Mouse (Mus musculus) forebrain, embryonic 14.5 days (tissue): ENCODE data around the gene Fam208a. TPM values are rescaled to one million over a fixed set of nuclear protein-coding genes. Genes with fewer than 3 reads are reported as not detected.

ENCODE experiments used
- ATAC-seq: fragments of 200-750 bp; cut with Nextera tagmentation; 2 replicates; pipeline ENCODE4 v1.8.0; 2017; ENCODE audit warnings: mild to moderate bottlenecking, moderate library complexity
- DNase-seq: peaks from one replicate; pipeline ENCODE4 v3.0.0-alpha.2; 2015; ENCODE audit warnings: low spot score
- H3K27ac ChIP-seq: fragments of 300-500 bp; sonication (generic); 2 replicates; pipeline ENCODE4 v1.5.1; 2014; ENCODE audit warnings: low read depth, mild to moderate bottlenecking, control low read depth, low read length, moderate library complexity
- H3K27me3 ChIP-seq: fragments of 300-500 bp; sonication (generic); replicated peaks from 2 replicates; pipeline ENCODE4 v1.6.1; 2014; ENCODE audit warnings: low read length, control low read depth, mixed read lengths; ENCODE audit not compliant: control insufficient read depth, insufficient read depth
- H3K36me3 ChIP-seq: fragments of 300-500 bp; sonication (generic); 2 replicates; pipeline ENCODE4 v1.6.1; 2014; ENCODE audit warnings: low read length, control low read depth; ENCODE audit not compliant: control insufficient read depth, insufficient read depth
- H3K4me1 ChIP-seq: fragments of 300-500 bp; sonication (generic); 2 replicates; pipeline ENCODE4 v1.6.1; 2014; ENCODE audit warnings: antibody characterized with exemption, low read length, control low read depth; ENCODE audit not compliant: control insufficient read depth, insufficient read depth
- H3K4me2 ChIP-seq: fragments of 300-500 bp; sonication (generic); 2 replicates; pipeline ENCODE4 v1.6.1; 2014; ENCODE audit warnings: mild to moderate bottlenecking, control low read depth, low read length
- H3K4me3 ChIP-seq: fragments of 300-500 bp; sonication (generic); 2 replicates; pipeline ENCODE4 v1.5.1; 2014; ENCODE audit warnings: low read depth, low read length, control low read depth
- H3K9ac ChIP-seq: fragments of 300-500 bp; sonication (generic); 2 replicates; pipeline ENCODE4 v1.6.1; 2014; ENCODE audit warnings: mild to moderate bottlenecking, low read length, control low read depth, moderate library complexity
- H3K9me3 ChIP-seq: fragments of 300-500 bp; sonication (generic); replicated peaks from 2 replicates; pipeline ENCODE4 v1.6.1; 2016; ENCODE audit warnings: low read length, control low read depth, mixed read lengths; ENCODE audit not compliant: control insufficient read depth
- WGBS: fragments of 180-500 bp; shearing (Covaris S2); extraction: QIAGEN DNeasy Blood & Tissue Kit; methylation state at CpG from one replicate; pipeline ENCODE4 v1.1.7; 2014; 5-methylcytosine and 5-hydroxymethylcytosine counted together
- polyA plus RNA-seq: library from polyadenylated mRNA; unstranded; fragments of >200 nt; fragmentation: Nextera tagmentation; extraction: Ambion mirVana; gene quantifications from 2 replicates; pipeline ENCODE4 v1.2.1, GENCODE M21; 2014

Fam208a gene
- 8.7 and 13.3 TPM in 2 replicates for polyA plus RNA-seq

- Histone ChIP-seq H3K36me3 (0 out of 2 replicates have a peak, but pooled peaks cover 6% of the 10 kb centered on the region), H3K4me3 (peak within 1 kb of the TSS; percentile 77), H3K27ac (peak within 1 kb of the TSS; percentile 99), H3K27me3 (no peaks in the 10 kb centered on the region), H3K9ac (peak within 1 kb of the TSS; percentile 94), H3K9me3 (peaks cover 14% of the 10 kb centered on the region), H3K4me1 (no peaks in the 10 kb centered on the region), H3K4me2 (peak within 1 kb of the TSS; percentile 81)
- ATAC-seq (peak; percentile 98), DNase-seq (peak; percentile 97)
- 2% methylated on average over 43 of the region's 43 CpGs for WGBS
These were observed at the start of gene Fam208a for GRCm38 (mm10) chr14:27428573-27428972. Gene Fam208a (plus strand): TSS chr14:27428834.

GRCm38 (mm10) chr14:27379404-27379803 is 49.2 kb upstream of the Fam208a start:
- Histone ChIP-seq H3K9me3 (no peaks in the 10 kb centered on the region), H3K27me3 (no peaks in the 10 kb centered on the region), H3K27ac (no peak overlapping the region), H3K4me2 (no peak overlapping the region), H3K9ac (no peak overlapping the region), H3K4me3 (no peak overlapping the region), H3K4me1 (no peaks in the 10 kb centered on the region), H3K36me3 (no peaks in the 10 kb centered on the region)
- 90% methylated on average over 12 of the region's 12 CpGs for WGBS
- DNase-seq (no peak), ATAC-seq (no peak)

GRCm38 (mm10) chr14:27381459-27381858 is 47.2 kb upstream of the Fam208a start:
- Histone ChIP-seq H3K27me3 (no peaks in the 10 kb centered on the region), H3K9me3 (no peaks in the 10 kb centered on the region), H3K4me2 (no peak overlapping the region), H3K27ac (no peak overlapping the region), H3K9ac (no peak overlapping the region), H3K4me3 (no peak overlapping the region), H3K36me3 (no peaks in the 10 kb centered on the region), H3K4me1 (no peaks in the 10 kb centered on the region)
- DNase-seq (no peak), ATAC-seq (no peak)
- 89% methylated on average over 7 of the region's 7 CpGs for WGBS

GRCm38 (mm10) chr14:27383321-27383830 is 45.3 kb upstream of the Fam208a start:
- H3K4me3 ChIP-seq = no peak overlapping the region
- ATAC-seq (no peak), DNase-seq (no peak)
- H3K4me1 ChIP-seq = no peaks in the 10 kb centered on the region
- H3K9me3 ChIP-seq = no peaks in the 10 kb centered on the region
- no peak overlapping the region for H3K9ac ChIP-seq
- 90% methylated on average over 5 of the region's 5 CpGs for whole genome bisulfite sequencing
- H3K27ac ChIP-seq = no peak overlapping the region
- H3K36me3 ChIP-seq = no peaks in the 10 kb centered on the region
- no peaks in the 10 kb centered on the region for H3K27me3 ChIP-seq
- no peak overlapping the region for H3K4me2 ChIP-seq

GRCm38 (mm10) chr14:27384143-27384542 is 44.5 kb upstream of the Fam208a start:
- no peak overlapping the region for H3K27ac ChIP-seq
- H3K27me3 ChIP-seq = no peaks in the 10 kb centered on the region
- H3K9ac ChIP-seq = no peak overlapping the region
- H3K36me3 ChIP-seq = no peaks in the 10 kb centered on the region
- H3K4me3 ChIP-seq = no peak overlapping the region
- H3K4me2 ChIP-seq = no peak overlapping the region
- ATAC-seq = no peak
- WGBS = 93% methylated on average over 4 of the region's 4 CpGs
- DNase-seq = no peak
- H3K9me3 ChIP-seq = no peaks in the 10 kb centered on the region
- H3K4me1 ChIP-seq = no peaks in the 10 kb centered on the region

- DNase-seq (no peak), ATAC-seq (no peak)
- H3K36me3 ChIP-seq = no peaks in the 10 kb centered on the region
- no peaks in the 10 kb centered on the region for H3K9me3 ChIP-seq
- H3K4me1 ChIP-seq = no peaks in the 10 kb centered on the region
- no peak overlapping the region for H3K4me2 ChIP-seq
- no peaks in the 10 kb centered on the region for H3K27me3 ChIP-seq
- no peak overlapping the region for H3K9ac ChIP-seq
- no peak overlapping the region for H3K4me3 ChIP-seq
- H3K27ac ChIP-seq = no peak overlapping the region
These were observed 40.0 kb upstream of the Fam208a start for GRCm38 (mm10) chr14:27388616-27389015.

- 76% methylated on average over 2 of the region's 2 CpGs for WGBS
- no peak overlapping the region for H3K27ac ChIP-seq
- DNase-seq = no peak
- H3K4me1 ChIP-seq = no peaks in the 10 kb centered on the region
- H3K9me3 ChIP-seq = no peaks in the 10 kb centered on the region
- no peaks in the 10 kb centered on the region for H3K27me3 ChIP-seq
- no peak overlapping the region for H3K4me3 ChIP-seq
- H3K36me3 ChIP-seq = no peaks in the 10 kb centered on the region
- no peak overlapping the region for H3K9ac ChIP-seq
- H3K4me2 ChIP-seq = no peak overlapping the region
- ATAC-seq = no peak
These were observed 38.9 kb upstream of the Fam208a start for GRCm38 (mm10) chr14:27389722-27390121.

- WGBS = 32% methylated on average over 7 of the region's 7 CpGs
- Histone ChIP-seq H3K9me3 (no peaks in the 10 kb centered on the region), H3K9ac (no peak overlapping the region), H3K27ac (no peak overlapping the region), H3K4me1 (no peaks in the 10 kb centered on the region), H3K4me3 (no peak overlapping the region), H3K27me3 (no peaks in the 10 kb centered on the region), H3K36me3 (no peaks in the 10 kb centered on the region), H3K4me2 (no peak overlapping the region)
- DNase-seq = no peak
- ATAC-seq = no peak
These were observed 38.0 kb upstream of the Fam208a start for GRCm38 (mm10) chr14:27390663-27391062.

GRCm38 (mm10) chr14:27391776-27392308 is 36.8 kb upstream of the Fam208a start:
- 76% methylated on average over 9 of the region's 9 CpGs for WGBS
- Histone ChIP-seq H3K9ac (no peak overlapping the region), H3K4me2 (no peak overlapping the region), H3K36me3 (no peaks in the 10 kb centered on the region), H3K27ac (no peak overlapping the region), H3K4me3 (no peak overlapping the region), H3K27me3 (no peaks in the 10 kb centered on the region), H3K9me3 (no peaks in the 10 kb centered on the region), H3K4me1 (no peaks in the 10 kb centered on the region)
- DNase-seq (no peak), ATAC-seq (no peak)
